Mouse (Mus musculus) heart, embryonic 11.5 days (tissue): ENCODE measurements around the gene BC003965. TPM values are rescaled to one million over a fixed set of nuclear protein-coding genes. Genes with fewer than 3 reads are reported as not detected.
A peak's percentile ranks its signal among the peaks of the same experiment; 100 is the strongest.

ENCODE experiments used
- ATAC-seq: fragments of 200-750 bp; cut with Nextera tagmentation; replicated peaks from 2 replicates; pipeline ENCODE4 v1.8.0; 2017; ENCODE audit warnings: moderate library complexity; ENCODE audit not compliant: insufficient number of reproducible peaks, low FRiP score, low TSS enrichment
- H3K27ac ChIP-seq: fragments of 300-500 bp; sonication (generic); 2 replicates; pipeline ENCODE4 v1.5.1; 2014; ENCODE audit warnings: mild to moderate bottlenecking, low read depth, low read length
- H3K27me3 ChIP-seq: fragments of 300-500 bp; sonication (generic); 2 replicates; pipeline ENCODE4 v1.6.1; 2014; ENCODE audit warnings: mild to moderate bottlenecking, low read length, mixed read lengths; ENCODE audit not compliant: control insufficient read depth, insufficient read depth
- H3K36me3 ChIP-seq: fragments of 300-500 bp; sonication (generic); 2 replicates; pipeline ENCODE4 v1.6.1; 2014; ENCODE audit warnings: mild to moderate bottlenecking, low read length, moderate library complexity, mixed read lengths; ENCODE audit not compliant: control insufficient read depth, insufficient read depth
- H3K4me1 ChIP-seq: fragments of 300-500 bp; sonication (generic); 2 replicates; pipeline ENCODE4 v1.6.1; 2014; ENCODE audit warnings: low read length; ENCODE audit not compliant: control insufficient read depth, insufficient read depth
- H3K4me2 ChIP-seq: fragments of 300-500 bp; sonication (generic); 2 replicates; pipeline ENCODE4 v1.6.1; 2014; ENCODE audit warnings: mild to moderate bottlenecking, moderate library complexity
- H3K4me3 ChIP-seq: fragments of 300-500 bp; sonication (generic); 2 replicates; pipeline ENCODE4 v1.5.1; 2014; ENCODE audit warnings: low read depth, low read length
- H3K9ac ChIP-seq: fragments of 300-500 bp; sonication (generic); 2 replicates; pipeline ENCODE4 v1.6.1; 2014; ENCODE audit warnings: mild to moderate bottlenecking, low read depth, low read length, moderate library complexity
- H3K9me3 ChIP-seq: fragments of 300-500 bp; sonication (generic); replicated peaks from 2 replicates; pipeline ENCODE4 v1.6.1; 2016; ENCODE audit warnings: low read length; ENCODE audit not compliant: control insufficient read depth
- WGBS: fragments of 180-500 bp; shearing (Covaris S2); extraction: QIAGEN DNeasy Blood & Tissue Kit; methylation state at CpG from one replicate; pipeline ENCODE4 v1.1.7; 2014; ENCODE audit not compliant: insufficient replicate concordance; 5-methylcytosine and 5-hydroxymethylcytosine counted together
- polyA plus RNA-seq: library from polyadenylated mRNA; unstranded; fragments of >200 nt; fragmentation: Nextera tagmentation; extraction: Ambion mirVana; gene quantifications from 2 replicates; pipeline ENCODE4 v1.2.1, GENCODE M21; 2014

Gene BC003965
- polyA plus RNA-seq, 1 experiment from 2014 or later: 26.7 TPM

DNA sequence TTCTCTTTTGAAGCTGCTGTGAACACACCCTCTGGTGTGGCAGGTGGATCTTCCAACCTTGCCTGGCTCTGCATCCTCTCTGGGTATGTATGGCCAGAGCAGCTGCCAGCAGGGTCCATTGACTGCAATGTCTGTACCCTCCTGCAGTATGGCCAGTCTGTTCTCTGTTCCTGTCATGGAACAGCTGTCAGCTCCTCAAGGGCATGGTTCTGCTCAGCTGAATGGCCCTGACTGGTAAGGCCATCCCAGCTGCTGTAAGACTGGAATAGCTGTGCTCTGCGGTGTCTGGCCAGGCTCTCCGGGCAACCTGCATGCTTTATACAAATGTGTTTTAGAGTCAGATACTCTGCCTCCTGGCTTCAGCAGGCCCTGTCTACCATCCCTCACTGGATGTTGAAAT is 14.6 kb upstream of the BC003965 start:
- H3K9ac ChIP-seq: no peak overlapping the region
- H3K36me3 ChIP-seq: no peaks in the 10 kb centered on the region
- H3K4me1 ChIP-seq: peaks cover 3% of the 10 kb centered on the region; the same call in 1 of the 2 replicates
- H3K4me2 ChIP-seq: no peak overlapping the region
- no peak for ATAC-seq
- no peak overlapping the region for H3K27ac ChIP-seq
- H3K9me3 ChIP-seq: no peaks in the 10 kb centered on the region
- WGBS: 83% methylated on average over 2 of the region's 2 CpGs
- H3K4me3 ChIP-seq: no peak overlapping the region
- H3K27me3 ChIP-seq: no peaks in the 10 kb centered on the region; the same call in 1 of the 2 replicates

GRCm38 (mm10) chr17:25172558-25172957 is 11.8 kb upstream of the BC003965 start:
- Histone ChIP-seq H3K9me3 (no peaks in the 10 kb centered on the region), H3K4me1 (peaks cover 3% of the 10 kb centered on the region; the same call in 1 of the 2 replicates), H3K36me3 (no peaks in the 10 kb centered on the region), H3K4me3 (no peak overlapping the region), H3K4me2 (no peak overlapping the region), H3K27me3 (peaks cover 3% of the 10 kb centered on the region; the same call in 1 of the 2 replicates), H3K9ac (no peak overlapping the region), H3K27ac (no peak overlapping the region)
- ATAC-seq: no peak
- 83% methylated on average over 3 of the region's 3 CpGs for WGBS

- Histone ChIP-seq H3K9me3 (no peaks in the 10 kb centered on the region), H3K27me3 (0 out of 2 replicates have a peak, but pooled peaks cover 3% of the 10 kb centered on the region), H3K4me1 (peaks cover 3% of the 10 kb centered on the region; the same call in 1 of the 2 replicates), H3K36me3 (no peaks in the 10 kb centered on the region), H3K4me2 (no peak within 1 kb of the TSS), H3K9ac (no peak within 1 kb of the TSS), H3K4me3 (no peak within 1 kb of the TSS), H3K27ac (no peak within 1 kb of the TSS)
- WGBS: 60% methylated on average over 9 of the region's 9 CpGs
- no peak for ATAC-seq
Measured at GRCm38 (mm10) chr17:25175411-25175810, 8.9 kb upstream of the BC003965 start, which contains the start of gene Gm38655. TSS of gene Gm38655 (minus strand) at chr17:25175471.

DNA sequence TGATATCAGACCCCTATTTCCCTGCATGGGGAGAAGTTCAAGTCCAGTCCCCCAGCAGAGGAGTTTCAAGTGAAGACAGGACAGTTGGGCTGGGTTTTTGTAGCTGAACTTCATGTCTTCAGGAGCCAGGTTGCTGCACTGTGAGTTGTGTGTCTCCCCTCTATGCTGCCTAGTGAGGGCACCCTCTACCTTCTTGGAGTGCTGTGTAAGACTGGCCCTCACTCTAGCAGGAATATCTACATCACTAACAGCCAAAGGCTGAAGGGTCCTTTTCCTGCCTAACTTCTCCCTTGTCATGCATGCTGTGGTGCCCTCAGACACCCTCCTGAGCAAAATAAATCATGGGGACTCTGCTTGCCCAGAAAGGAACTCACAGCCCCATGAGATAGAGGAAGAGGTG is 1.1 kb upstream of the BC003965 start:
- no peak for ATAC-seq
- Histone ChIP-seq H3K4me3 (peak overlapping the region; percentile 87; the same call in 1 of the 2 replicates), H3K9me3 (no peaks in the 10 kb centered on the region), H3K9ac (peak overlapping the region; percentile 83; the same call in 1 of the 2 replicates), H3K4me2 (peak overlapping the region; percentile 73; the same call in 1 of the 2 replicates), H3K27ac (no peak overlapping the region), H3K36me3 (no peaks in the 10 kb centered on the region), H3K27me3 (0 out of 2 replicates have a peak, but pooled peaks cover 2% of the 10 kb centered on the region), H3K4me1 (peaks cover 13% of the 10 kb centered on the region)

DNA sequence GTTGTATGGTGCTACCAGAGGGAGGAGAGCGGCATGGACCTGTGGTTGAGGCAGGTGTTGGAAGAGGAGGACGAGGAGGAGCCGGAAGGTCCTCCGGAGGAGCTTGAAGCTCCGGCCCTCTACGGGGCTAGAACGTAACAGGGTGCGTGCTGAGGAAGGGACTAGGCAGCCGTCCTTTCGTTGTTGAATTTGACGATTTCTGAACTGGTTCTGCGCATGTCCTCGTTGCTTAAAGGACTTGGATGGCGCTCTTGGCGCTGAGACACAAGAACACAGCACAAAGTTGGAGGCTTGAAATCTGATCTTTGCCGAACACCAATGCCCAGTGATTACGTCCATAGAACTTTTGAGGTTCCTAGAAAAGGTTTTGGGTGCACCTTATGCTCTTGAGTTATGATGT is 607 bp downstream of the BC003965 start:
- Histone ChIP-seq H3K27ac (peak overlapping the region; percentile 93; the same call in 1 of the 2 replicates), H3K9me3 (no peaks in the 10 kb centered on the region), H3K4me3 (peak overlapping the region; percentile 87), H3K27me3 (0 out of 2 replicates have a peak, but pooled peaks cover 2% of the 10 kb centered on the region), H3K9ac (peak overlapping the region; percentile 83), H3K4me1 (peaks cover 16% of the 10 kb centered on the region), H3K4me2 (peak overlapping the region; percentile 73), H3K36me3 (no peaks in the 10 kb centered on the region)
- ATAC-seq: no peak
- 6% methylated on average over 17 of the region's 17 CpGs for WGBS

DNA sequence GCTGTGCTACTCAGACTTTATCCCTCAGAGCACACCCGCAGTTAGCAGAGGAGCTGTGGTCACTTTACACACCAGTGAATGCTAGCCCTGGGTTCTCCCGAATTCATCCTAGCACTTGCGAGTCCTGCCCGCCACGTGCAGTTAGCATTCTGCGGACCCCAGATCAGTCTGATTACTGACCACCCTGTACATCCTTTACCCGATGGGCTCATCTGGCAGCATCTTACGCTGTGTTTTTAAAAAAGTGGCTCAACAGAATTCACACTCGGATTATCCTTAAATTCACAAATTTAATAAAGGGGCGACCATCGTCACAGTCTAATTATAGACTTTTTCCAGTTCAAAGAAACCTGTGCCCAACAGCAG is 3.4 kb downstream of the BC003965 start:
- H3K9ac ChIP-seq: peak overlapping the region; percentile 93
- WGBS: 5% methylated on average over 11 of the region's 11 CpGs
- ATAC-seq: no peak

DNA sequence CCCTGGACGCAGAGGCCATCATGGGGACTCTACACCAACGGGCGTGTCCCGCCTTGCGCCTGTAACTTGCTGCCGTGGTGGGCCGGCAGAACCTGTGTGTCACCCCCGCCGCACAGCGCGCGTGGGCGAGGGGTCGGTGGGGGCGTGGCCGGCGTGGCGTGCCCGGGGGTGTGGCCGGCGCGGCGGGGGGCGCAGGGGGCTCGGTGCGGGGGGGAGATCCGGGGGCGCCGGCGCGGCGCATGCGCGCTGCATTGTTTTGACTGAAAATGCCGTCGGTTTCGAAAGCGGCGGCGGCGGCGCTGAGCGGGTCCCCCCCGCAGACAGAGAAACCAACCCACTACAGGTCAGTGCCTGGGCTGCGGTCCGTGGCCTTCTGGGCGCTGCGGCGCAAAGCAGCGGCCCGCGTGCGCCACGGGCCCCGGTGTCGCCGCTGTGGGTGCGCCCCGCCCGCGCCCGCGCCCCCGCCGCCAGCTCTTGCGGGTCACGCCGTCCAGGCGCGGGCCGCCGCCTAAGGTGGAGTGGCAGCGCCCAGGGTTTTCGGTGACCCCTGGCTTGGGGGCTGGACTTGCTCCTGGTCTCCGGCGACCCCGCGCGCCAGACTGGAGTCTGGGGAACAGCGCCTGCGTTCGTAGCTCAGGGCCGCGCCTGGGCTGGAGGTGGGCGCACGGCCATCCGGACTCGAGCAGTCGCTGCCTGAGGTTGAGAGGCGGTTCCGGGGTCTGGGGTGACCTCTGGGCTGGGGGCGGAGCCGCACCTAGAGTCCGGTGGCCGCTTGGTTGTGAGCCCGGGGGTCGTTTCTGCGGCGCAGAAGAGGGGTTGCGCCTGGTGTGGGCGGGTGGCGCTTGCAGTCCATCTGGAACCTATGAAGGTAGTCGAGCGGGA is 4.0 kb downstream of the BC003965 start, which contains the start of gene Unkl:
Gene Unkl (plus strand): TSS at position 248 of the 882 bp plus-strand sequence.
- Histone ChIP-seq H3K4me2 (peak within 1 kb of the TSS; percentile 84), H3K36me3 (no peaks in the 10 kb centered on the region; the same call in 1 of the 2 replicates), H3K9me3 (no peaks in the 10 kb centered on the region), H3K9ac (peak within 1 kb of the TSS; percentile 93), H3K27me3 (no peaks in the 10 kb centered on the region), H3K27ac (peak within 1 kb of the TSS; percentile 75), H3K4me1 (peaks cover 16% of the 10 kb centered on the region), H3K4me3 (peak within 1 kb of the TSS; percentile 99)
- ATAC-seq: peak; percentile 57
- under 1% methylated on average over 82 of the region's 104 CpGs for WGBS

More for the DNA sequence above, 3.4 kb downstream of the BC003965 start:
- Histone ChIP-seq H3K4me3 (peak overlapping the region; percentile 99), H3K36me3 (no peaks in the 10 kb centered on the region; the same call in 1 of the 2 replicates), H3K4me2 (peak overlapping the region; percentile 84), H3K27ac (peak overlapping the region; percentile 75; the same call in 1 of the 2 replicates), H3K27me3 (no peaks in the 10 kb centered on the region), H3K9me3 (no peaks in the 10 kb centered on the region), H3K4me1 (peaks cover 16% of the 10 kb centered on the region)

DNA sequence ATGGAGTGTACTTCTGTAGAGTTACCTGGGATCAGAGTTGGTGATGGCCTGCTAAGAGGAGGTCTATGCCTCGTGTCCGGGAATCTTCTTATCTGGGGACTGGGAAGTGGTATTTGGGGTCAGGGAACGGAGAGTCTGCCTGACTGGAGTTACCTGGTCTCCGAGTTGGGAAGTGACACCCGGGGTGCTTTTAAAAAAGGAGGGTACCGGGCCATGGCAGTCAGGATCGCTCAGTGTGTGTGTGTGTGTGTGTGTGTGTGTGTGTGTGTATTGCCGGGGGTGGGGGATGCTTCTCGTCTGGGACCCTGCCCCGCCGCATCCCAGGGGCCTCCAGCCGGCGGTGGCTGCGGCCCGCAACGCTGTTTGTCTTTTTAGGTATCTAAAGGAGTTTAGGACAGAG is 4.7 kb downstream of the BC003965 start:
- Histone ChIP-seq H3K36me3 (no peaks in the 10 kb centered on the region; the same call in 1 of the 2 replicates), H3K27ac (no peak overlapping the region), H3K4me1 (peaks cover 11% of the 10 kb centered on the region), H3K27me3 (no peaks in the 10 kb centered on the region), H3K4me3 (peak overlapping the region; percentile 99), H3K9ac (peak overlapping the region; percentile 93), H3K9me3 (no peaks in the 10 kb centered on the region), H3K4me2 (peak overlapping the region; percentile 84)
- 4% methylated on average over 16 of the region's 16 CpGs for WGBS
- no peak for ATAC-seq
